Mouse (Mus musculus) intestine, embryonic 14.5 days (tissue): ENCODE measurements at regions not wholly inside any gene's neighbourhood (a gene's known extent, or its start where the extent isn't known, plus 50 kb on each side); places are given as distances from the start of the nearest gene placed in this dataset.

ENCODE experiments used
- ATAC-seq: fragments of 200-750 bp; cut with Nextera tagmentation; replicated peaks from 2 replicates; pipeline ENCODE4 v1.8.0; 2017; ENCODE audit warnings: low read depth, moderate number of reproducible peaks, moderate TSS enrichment, moderate library complexity; ENCODE audit not compliant: low FRiP score, low TSS enrichment
- DNase-seq: peaks from one replicate; pipeline ENCODE4 v3.0.0-alpha.2; 2018; ENCODE audit warnings: low spot score
- H3K27ac ChIP-seq: fragments of 300-500 bp; sonication (generic); 2 replicates; pipeline ENCODE4 v1.5.1; 2014; ENCODE audit warnings: low read depth, mild to moderate bottlenecking, control low read depth
- H3K27me3 ChIP-seq: fragments of 300-500 bp; sonication (generic); replicated peaks from 2 replicates; pipeline ENCODE4 v1.6.1; 2014; ENCODE audit warnings: low read length, control low read depth; ENCODE audit not compliant: control insufficient read depth, insufficient read depth
- H3K36me3 ChIP-seq: fragments of 300-500 bp; sonication (generic); 2 replicates; pipeline ENCODE4 v1.6.1; 2014; ENCODE audit warnings: low read length, control low read depth; ENCODE audit not compliant: control insufficient read depth, insufficient read depth
- H3K4me1 ChIP-seq: fragments of 300-500 bp; sonication (generic); replicated peaks from 2 replicates; pipeline ENCODE4 v1.6.1; 2014; ENCODE audit warnings: low read length, control low read depth, mixed read lengths; ENCODE audit not compliant: control insufficient read depth, insufficient read depth
- H3K4me2 ChIP-seq: fragments of 300-500 bp; sonication (generic); 2 replicates; pipeline ENCODE4 v1.6.1; 2014; ENCODE audit warnings: low read length
- H3K4me3 ChIP-seq: fragments of 300-500 bp; sonication (generic); 2 replicates; pipeline ENCODE4 v1.5.1; 2014; ENCODE audit warnings: low read depth, low read length, control low read depth, mixed read lengths
- H3K9ac ChIP-seq: fragments of 300-500 bp; sonication (generic); 2 replicates; pipeline ENCODE4 v1.6.1; 2014; ENCODE audit warnings: mild to moderate bottlenecking, low read length
- H3K9me3 ChIP-seq: fragments of 300-500 bp; sonication (generic); 2 replicates; pipeline ENCODE4 v1.6.1; 2016; ENCODE audit warnings: low read length, control low read depth; ENCODE audit not compliant: control insufficient read depth
- WGBS: fragments of 180-500 bp; shearing (Covaris S2); extraction: QIAGEN DNeasy Blood & Tissue Kit; methylation state at CpG from one replicate; pipeline ENCODE4 v1.1.7; 2014; 5-methylcytosine and 5-hydroxymethylcytosine counted together

DNA sequence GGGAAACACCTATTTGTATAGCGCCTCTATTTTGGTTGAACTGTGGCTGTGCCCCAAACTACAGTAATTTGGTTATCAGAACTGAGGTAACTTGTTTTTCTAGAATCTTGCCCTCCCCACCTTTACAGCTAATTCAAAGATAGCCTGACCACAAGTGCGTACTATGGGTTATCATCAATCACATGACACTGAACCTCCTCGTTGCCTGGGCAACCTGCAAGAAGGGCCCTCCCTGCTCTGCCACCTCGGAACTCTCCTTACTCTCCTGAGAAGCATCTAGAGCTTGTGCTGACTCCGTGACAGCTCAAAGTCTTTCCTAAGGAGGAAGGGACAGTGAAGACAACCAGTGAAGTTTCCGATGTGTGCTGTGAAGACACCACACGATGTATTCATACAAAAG lies 72.2 kb upstream of the Mark1 start:
- Histone ChIP-seq H3K4me1 (peaks cover 4% of the 10 kb centered on the region; the same call in 1 of the 2 replicates), H3K4me2 (0 out of 2 replicates have a peak overlapping the region, but pooled peaks have one; percentile 4), H3K4me3 (no peak overlapping the region), H3K36me3 (no peaks in the 10 kb centered on the region), H3K27ac (no peak overlapping the region), H3K27me3 (no peaks in the 10 kb centered on the region), H3K9ac (no peak overlapping the region), H3K9me3 (no peaks in the 10 kb centered on the region)
- no peak for DNase-seq
- peak; percentile 86 for ATAC-seq
- 42% methylated on average over 7 of the region's 7 CpGs for WGBS

GRCm38 (mm10) chr1:185070853-185071149 lies 71.4 kb upstream of the Mark1 start:
- 70% methylated on average over 3 of the region's 3 CpGs for WGBS
- ATAC-seq (no peak; the same call in 1 of the 2 replicates), DNase-seq (no peak)
- Histone ChIP-seq H3K27ac (no peak overlapping the region), H3K36me3 (no peaks in the 10 kb centered on the region), H3K27me3 (no peaks in the 10 kb centered on the region), H3K9me3 (no peaks in the 10 kb centered on the region), H3K9ac (no peak overlapping the region), H3K4me3 (no peak overlapping the region), H3K4me2 (no peak overlapping the region), H3K4me1 (peaks cover 4% of the 10 kb centered on the region; the same call in 1 of the 2 replicates)

DNA sequence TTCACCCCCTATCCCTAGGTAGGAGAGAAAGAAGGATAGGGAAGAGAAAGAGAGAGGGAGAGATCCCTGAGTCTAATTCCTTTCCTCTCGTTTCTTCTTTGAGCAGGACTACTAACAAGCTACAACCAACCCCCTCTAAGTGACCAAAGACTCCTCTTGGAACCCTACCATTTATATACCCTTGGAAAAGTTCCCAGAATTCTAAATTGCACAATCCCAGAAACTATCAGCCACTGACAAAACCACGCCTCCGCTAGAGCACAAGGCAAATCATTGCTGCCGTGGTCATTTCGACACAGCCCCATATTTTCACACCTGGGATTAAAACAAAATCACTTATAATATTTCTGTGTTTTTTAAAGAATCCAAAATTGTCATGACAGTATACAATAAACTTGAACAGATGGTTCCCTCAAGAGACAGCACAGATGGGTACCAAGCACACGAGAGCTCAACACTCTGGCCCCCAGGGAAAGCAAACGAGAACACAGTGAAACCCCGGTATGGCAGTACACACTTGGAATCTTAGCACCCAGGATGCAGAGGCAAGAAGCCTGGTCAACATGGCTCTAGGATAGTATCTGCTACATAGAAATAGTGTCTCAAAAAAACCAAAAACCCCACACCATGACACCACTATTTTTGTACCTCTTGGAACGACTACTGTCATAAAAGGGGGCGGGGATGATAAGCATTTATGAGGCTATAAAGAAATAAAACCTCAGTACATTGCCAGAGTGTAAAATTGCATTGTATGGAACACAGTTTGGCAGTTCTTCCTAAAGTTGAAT lies 70.9 kb upstream of the Mark1 start:
- Histone ChIP-seq H3K4me1 (peaks cover 4% of the 10 kb centered on the region; the same call in 1 of the 2 replicates), H3K4me3 (no peak overlapping the region), H3K27me3 (no peaks in the 10 kb centered on the region), H3K9me3 (no peaks in the 10 kb centered on the region), H3K27ac (no peak overlapping the region), H3K4me2 (no peak overlapping the region), H3K36me3 (no peaks in the 10 kb centered on the region), H3K9ac (no peak overlapping the region)
- no peak for DNase-seq
- ATAC-seq = peak; percentile 42; the same call in 1 of the 2 replicates
- WGBS = 63% methylated on average over 10 of the region's 10 CpGs

DNA sequence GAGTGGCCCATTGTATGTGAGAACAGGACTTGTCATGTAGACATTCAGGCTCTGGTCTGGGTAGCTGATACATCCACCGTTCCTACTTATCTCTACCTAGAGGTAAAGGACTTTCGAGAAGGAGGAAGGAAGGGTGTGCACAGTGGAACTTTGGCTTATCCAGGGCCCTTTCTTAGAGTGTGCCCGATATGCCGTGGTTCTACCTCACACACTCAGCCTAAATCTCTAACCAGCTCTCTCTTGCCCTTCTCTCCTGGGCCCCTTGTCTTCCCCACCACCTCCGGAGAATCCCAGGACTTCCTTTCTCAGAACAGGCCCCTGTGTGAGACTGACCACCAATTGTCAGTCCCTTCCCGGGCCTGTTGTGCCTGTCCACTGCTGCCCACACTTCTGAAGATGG lies 68.8 kb upstream of the Mark1 start:
- WGBS = 60% methylated on average over 6 of the region's 6 CpGs
- no peak for ATAC-seq

DNA sequence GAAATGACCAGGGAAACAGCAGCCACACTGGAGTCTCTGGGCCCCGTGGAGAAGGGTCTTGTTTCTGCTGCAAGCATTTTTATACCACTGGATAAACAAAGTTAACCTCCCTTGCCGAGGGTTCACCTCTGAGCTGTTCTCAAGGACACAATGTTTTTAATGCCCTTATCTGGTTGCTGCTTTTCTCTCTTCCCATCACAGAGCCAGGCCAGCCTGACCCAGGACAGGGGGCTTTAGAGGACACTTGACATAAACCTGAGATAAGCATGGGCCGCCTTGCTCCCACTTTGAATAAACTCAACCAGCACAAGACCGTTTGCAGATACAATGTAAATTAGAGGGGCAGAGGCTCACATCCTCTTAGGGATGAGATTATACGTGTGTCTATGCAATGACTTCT lies 68.3 kb upstream of the Mark1 start:
- Histone ChIP-seq H3K4me3 (no peak overlapping the region), H3K4me2 (no peak overlapping the region), H3K9ac (no peak overlapping the region), H3K4me1 (peaks cover 4% of the 10 kb centered on the region; the same call in 1 of the 2 replicates), H3K27ac (no peak overlapping the region), H3K36me3 (no peaks in the 10 kb centered on the region), H3K9me3 (no peaks in the 10 kb centered on the region), H3K27me3 (no peaks in the 10 kb centered on the region)
- 17% methylated on average over 5 of the region's 5 CpGs for WGBS
- no peak for ATAC-seq
- DNase-seq = no peak

More for the DNA sequence above, 68.8 kb upstream of the Mark1 start:
- Histone ChIP-seq H3K9me3 (no peaks in the 10 kb centered on the region), H3K27ac (no peak overlapping the region), H3K4me2 (no peak overlapping the region), H3K4me3 (no peak overlapping the region), H3K27me3 (no peaks in the 10 kb centered on the region), H3K9ac (no peak overlapping the region), H3K4me1 (peaks cover 4% of the 10 kb centered on the region; the same call in 1 of the 2 replicates), H3K36me3 (no peaks in the 10 kb centered on the region)
- DNase-seq = no peak

DNA sequence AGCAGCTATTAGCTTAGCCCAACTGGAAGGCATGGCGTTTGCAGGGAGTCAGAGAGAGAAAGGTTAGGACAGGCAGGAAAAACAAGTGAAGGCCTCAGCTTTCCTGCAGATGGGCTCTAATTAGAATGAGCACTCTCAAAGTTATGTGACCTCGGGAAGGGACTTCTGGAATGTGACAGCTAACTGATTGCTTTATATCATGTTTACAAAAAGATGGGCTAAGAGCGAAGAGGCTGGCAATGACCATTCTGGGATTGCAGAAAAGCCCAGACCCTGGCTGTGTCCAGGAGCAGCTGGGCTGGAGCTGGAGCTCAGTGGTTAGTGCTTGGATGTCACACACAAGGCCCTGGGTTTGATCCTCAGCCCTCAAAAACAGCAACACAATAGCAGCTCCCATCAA lies 65.7 kb upstream of the Mark1 start:
- 15% methylated on average over 3 of the region's 3 CpGs for WGBS
- Histone ChIP-seq H3K36me3 (no peaks in the 10 kb centered on the region), H3K9ac (no peak overlapping the region), H3K4me1 (peaks cover 4% of the 10 kb centered on the region; the same call in 1 of the 2 replicates), H3K4me3 (no peak overlapping the region), H3K9me3 (no peaks in the 10 kb centered on the region), H3K4me2 (no peak overlapping the region), H3K27ac (no peak overlapping the region), H3K27me3 (no peaks in the 10 kb centered on the region)
- DNase-seq (no peak), ATAC-seq (no peak)

- Histone ChIP-seq H3K9me3 (no peaks in the 10 kb centered on the region), H3K4me2 (no peak overlapping the region), H3K27me3 (no peaks in the 10 kb centered on the region), H3K27ac (no peak overlapping the region), H3K36me3 (no peaks in the 10 kb centered on the region), H3K4me3 (no peak overlapping the region), H3K4me1 (no peaks in the 10 kb centered on the region), H3K9ac (no peak overlapping the region)
- ATAC-seq (no peak), DNase-seq (no peak)
- WGBS = 71% methylated on average over 11 of the region's 11 CpGs
Measured at GRCm38 (mm10) chr1:185062103-185062502, 62.7 kb upstream of the Mark1 start.

DNA sequence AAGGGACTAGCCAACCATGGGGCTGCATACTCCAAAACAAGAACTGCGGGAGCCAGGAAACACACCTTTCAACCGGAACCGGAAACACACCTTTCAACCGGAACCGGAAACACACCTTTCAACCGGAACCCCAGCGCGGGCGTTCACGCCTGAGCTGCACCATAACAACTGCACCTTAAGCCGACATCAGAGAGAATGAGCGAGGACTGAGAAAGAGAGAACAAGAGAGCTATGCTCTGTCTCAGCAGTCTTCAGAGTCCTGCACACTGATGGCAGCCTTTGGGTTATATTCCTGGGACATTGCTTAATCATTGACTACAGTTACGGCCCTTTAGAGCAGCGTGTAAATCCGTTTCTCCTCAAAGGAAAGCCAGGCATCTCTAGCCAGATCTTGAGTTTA lies 58.1 kb upstream of the Mark1 start:
- Histone ChIP-seq H3K27ac (no peak overlapping the region), H3K9me3 (no peaks in the 10 kb centered on the region), H3K27me3 (no peaks in the 10 kb centered on the region), H3K36me3 (no peaks in the 10 kb centered on the region), H3K4me3 (no peak overlapping the region), H3K4me1 (no peaks in the 10 kb centered on the region), H3K9ac (no peak overlapping the region), H3K4me2 (no peak overlapping the region)
- 84% methylated on average over 15 of the region's 15 CpGs for WGBS
- DNase-seq (no peak), ATAC-seq (no peak)

DNA sequence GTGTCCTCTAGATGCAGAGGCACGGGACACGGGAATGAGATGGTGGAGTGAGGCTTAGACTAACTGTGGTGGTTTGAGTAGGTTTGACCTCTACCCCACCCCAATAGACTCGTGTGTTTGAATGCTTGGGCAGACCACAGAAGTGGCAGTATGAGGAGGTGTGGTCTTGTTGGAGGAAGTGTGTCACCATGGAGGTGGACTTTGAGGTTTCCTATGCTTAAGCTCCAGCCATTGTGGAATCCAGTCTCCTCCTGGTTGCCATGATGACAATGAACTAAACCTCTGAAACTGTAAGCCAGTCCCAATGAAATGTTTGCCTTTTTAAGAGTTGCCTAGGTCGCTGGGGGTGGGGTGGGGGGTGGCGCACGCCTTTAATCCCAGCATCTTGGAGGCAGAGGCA lies 53.3 kb upstream of the Mark1 start:
- Histone ChIP-seq H3K27ac (no peak overlapping the region), H3K4me1 (0 out of 2 replicates have a peak, but pooled peaks cover under 1% of the 10 kb centered on the region), H3K4me2 (no peak overlapping the region), H3K9me3 (no peaks in the 10 kb centered on the region), H3K9ac (no peak overlapping the region), H3K27me3 (no peaks in the 10 kb centered on the region), H3K4me3 (no peak overlapping the region), H3K36me3 (no peaks in the 10 kb centered on the region)
- DNase-seq (no peak), ATAC-seq (no peak)
- 84% methylated on average over 6 of the region's 6 CpGs for WGBS
